Mouse (Mus musculus) hindbrain, embryonic 14.5 days (tissue): ENCODE measurements around the gene Rin3. TPM values are rescaled to one million over a fixed set of nuclear protein-coding genes. Genes with fewer than 3 reads are reported as not detected.

Experiments
- ATAC-seq: fragments of 200-750 bp; cut with Nextera tagmentation; 2 replicates; pipeline ENCODE4 v1.8.0; 2017; ENCODE audit warnings: moderate number of reproducible peaks, mild to moderate bottlenecking, moderate TSS enrichment, moderate library complexity; ENCODE audit not compliant: low FRiP score
- DNase-seq: peaks from one replicate; pipeline ENCODE4 v3.0.0-alpha.2; 2015; ENCODE audit warnings: low spot score
- H3K27ac ChIP-seq: fragments of 300-500 bp; sonication (generic); 2 replicates; pipeline ENCODE4 v1.5.1; 2014; ENCODE audit warnings: mild to moderate bottlenecking, moderate library complexity
- H3K27me3 ChIP-seq: fragments of 300-500 bp; sonication (generic); 2 replicates; pipeline ENCODE4 v1.6.1; 2014; ENCODE audit warnings: mild to moderate bottlenecking, low read length, mixed read lengths; ENCODE audit not compliant: control insufficient read depth, insufficient read depth
- H3K36me3 ChIP-seq: fragments of 300-500 bp; sonication (generic); replicated peaks from 2 replicates; pipeline ENCODE4 v1.6.1; 2014; ENCODE audit not compliant: control insufficient read depth, insufficient read depth
- H3K4me1 ChIP-seq: fragments of 300-500 bp; sonication (generic); replicated peaks from 2 replicates; pipeline ENCODE4 v1.6.1; 2014; ENCODE audit warnings: antibody characterized with exemption, low read length, mixed read lengths; ENCODE audit not compliant: control insufficient read depth, insufficient read depth
- H3K4me2 ChIP-seq: fragments of 300-500 bp; sonication (generic); replicated peaks from 2 replicates; pipeline ENCODE4 v1.6.1; 2014; ENCODE audit warnings: mild to moderate bottlenecking, moderate library complexity
- H3K4me3 ChIP-seq: fragments of 300-500 bp; sonication (generic); replicated peaks from 2 replicates; pipeline ENCODE4 v1.5.1; 2014; ENCODE audit warnings: mild to moderate bottlenecking, low read length
- H3K9ac ChIP-seq: fragments of 300-500 bp; sonication (generic); 2 replicates; pipeline ENCODE4 v1.6.1; 2014
- H3K9me3 ChIP-seq: fragments of 300-500 bp; sonication (generic); 2 replicates; pipeline ENCODE4 v1.6.1; 2016; ENCODE audit warnings: low read length; ENCODE audit not compliant: control insufficient read depth
- WGBS: fragments of 180-500 bp; shearing (Covaris S2); extraction: QIAGEN DNeasy Blood & Tissue Kit; methylation state at CpG from one replicate; pipeline ENCODE4 v1.1.7; 2014; 5-methylcytosine and 5-hydroxymethylcytosine counted together
- polyA plus RNA-seq: library from polyadenylated mRNA; unstranded; fragments of >200 nt; fragmentation: Nextera tagmentation; extraction: Ambion mirVana; gene quantifications from 2 replicates; pipeline ENCODE4 v1.2.1, GENCODE M21; 2014

Gene Rin3
- polyA plus RNA-seq, 1 experiment from 2014 or later = 2.7 TPM

GRCm38 (mm10) chr12:102368066-102368465 lies 85.2 kb downstream of the Rin3 start:
- WGBS = 78% methylated on average over 7 of the region's 7 CpGs
- no peak for ATAC-seq
- no peaks in the 10 kb centered on the region for H3K4me1 ChIP-seq
- no peak overlapping the region for H3K9ac ChIP-seq
- H3K4me2 ChIP-seq = no peak overlapping the region
- DNase-seq = no peak
- H3K27me3 ChIP-seq = no peaks in the 10 kb centered on the region
- no peaks in the 10 kb centered on the region for H3K9me3 ChIP-seq
- H3K4me3 ChIP-seq = no peak overlapping the region
- H3K36me3 ChIP-seq = no peaks in the 10 kb centered on the region
- H3K27ac ChIP-seq = no peak overlapping the region

- WGBS = 84% methylated on average over 14 of the region's 14 CpGs
- ATAC-seq = no peak
- DNase-seq = no peak
- Histone ChIP-seq H3K36me3 (no peaks in the 10 kb centered on the region), H3K4me1 (no peaks in the 10 kb centered on the region), H3K27ac (no peak overlapping the region), H3K4me3 (no peak overlapping the region), H3K9ac (no peak overlapping the region), H3K4me2 (no peak overlapping the region), H3K9me3 (no peaks in the 10 kb centered on the region), H3K27me3 (no peaks in the 10 kb centered on the region)
Measured at GRCm38 (mm10) chr12:102368556-102368955, 85.7 kb downstream of the Rin3 start.

GRCm38 (mm10) chr12:102369488-102370235 lies 86.8 kb downstream of the Rin3 start:
- Histone ChIP-seq H3K27me3 (no peaks in the 10 kb centered on the region), H3K4me2 (no peak overlapping the region), H3K9me3 (no peaks in the 10 kb centered on the region), H3K4me1 (no peaks in the 10 kb centered on the region), H3K4me3 (no peak overlapping the region), H3K36me3 (no peaks in the 10 kb centered on the region), H3K27ac (no peak overlapping the region), H3K9ac (no peak overlapping the region)
- WGBS = 81% methylated on average over 22 of the region's 22 CpGs
- ATAC-seq (no peak), DNase-seq (no peak)

GRCm38 (mm10) chr12:102370931-102371500 lies 88.2 kb downstream of the Rin3 start:
- no peaks in the 10 kb centered on the region for H3K27me3 ChIP-seq
- no peak for ATAC-seq
- H3K27ac ChIP-seq = no peak overlapping the region
- 90% methylated on average over 4 of the region's 4 CpGs for WGBS
- no peak overlapping the region for H3K4me3 ChIP-seq
- H3K4me1 ChIP-seq = no peaks in the 10 kb centered on the region
- DNase-seq = no peak
- no peak overlapping the region for H3K9ac ChIP-seq
- no peak overlapping the region for H3K4me2 ChIP-seq
- no peaks in the 10 kb centered on the region for H3K36me3 ChIP-seq
- no peaks in the 10 kb centered on the region for H3K9me3 ChIP-seq

GRCm38 (mm10) chr12:102372322-102372721 lies 89.5 kb downstream of the Rin3 start:
- no peak overlapping the region for H3K4me2 ChIP-seq
- H3K9me3 ChIP-seq = no peaks in the 10 kb centered on the region
- no peaks in the 10 kb centered on the region for H3K27me3 ChIP-seq
- no peak overlapping the region for H3K4me3 ChIP-seq
- H3K36me3 ChIP-seq = no peaks in the 10 kb centered on the region
- H3K27ac ChIP-seq = no peak overlapping the region
- WGBS = 83% methylated on average over 3 of the region's 3 CpGs
- DNase-seq (no peak), ATAC-seq (no peak)
- no peak overlapping the region for H3K9ac ChIP-seq
- H3K4me1 ChIP-seq = no peaks in the 10 kb centered on the region

- H3K27me3 ChIP-seq = no peaks in the 10 kb centered on the region
- H3K27ac ChIP-seq = no peak overlapping the region
- no peak overlapping the region for H3K9ac ChIP-seq
- DNase-seq (no peak), ATAC-seq (no peak)
- no peaks in the 10 kb centered on the region for H3K9me3 ChIP-seq
- no peak overlapping the region for H3K4me2 ChIP-seq
- H3K4me1 ChIP-seq = no peaks in the 10 kb centered on the region
- no peaks in the 10 kb centered on the region for H3K36me3 ChIP-seq
- no peak overlapping the region for H3K4me3 ChIP-seq
- 84% methylated on average over 8 of the region's 8 CpGs for WGBS
Measured at GRCm38 (mm10) chr12:102382180-102382579, 99.3 kb downstream of the Rin3 start.

- H3K4me1 ChIP-seq = no peaks in the 10 kb centered on the region
- no peak overlapping the region for H3K9ac ChIP-seq
- H3K9me3 ChIP-seq = no peaks in the 10 kb centered on the region
- H3K27ac ChIP-seq = no peak overlapping the region
- no peak overlapping the region for H3K4me2 ChIP-seq
- H3K27me3 ChIP-seq = no peaks in the 10 kb centered on the region
- no peak overlapping the region for H3K4me3 ChIP-seq
- DNase-seq (no peak), ATAC-seq (no peak)
- WGBS = 88% methylated on average over 9 of the region's 9 CpGs
- H3K36me3 ChIP-seq = no peaks in the 10 kb centered on the region
Measured at GRCm38 (mm10) chr12:102383288-102383687, 100.4 kb downstream of the Rin3 start.

GRCm38 (mm10) chr12:102384819-102385218 lies 102.0 kb downstream of the Rin3 start:
- no peak overlapping the region for H3K4me2 ChIP-seq
- WGBS = 29% methylated on average over 3 of the region's 3 CpGs
- peak; percentile 56; the same call in 1 of the 2 replicates for ATAC-seq
- H3K9ac ChIP-seq = no peak overlapping the region
- 0 out of 2 replicates have a peak, but pooled peaks cover 5% of the 10 kb centered on the region for H3K27me3 ChIP-seq
- no peak overlapping the region for H3K27ac ChIP-seq
- H3K4me1 ChIP-seq = no peaks in the 10 kb centered on the region
- no peaks in the 10 kb centered on the region for H3K9me3 ChIP-seq
- no peak overlapping the region for H3K4me3 ChIP-seq
- H3K36me3 ChIP-seq = no peaks in the 10 kb centered on the region
- DNase-seq = peak; percentile 75

GRCm38 (mm10) chr12:102387219-102387917 lies 104.5 kb downstream of the Rin3 start:
- 0 out of 2 replicates have a peak, but pooled peaks cover 5% of the 10 kb centered on the region for H3K27me3 ChIP-seq
- H3K27ac ChIP-seq = no peak overlapping the region
- DNase-seq (peak; percentile 91), ATAC-seq (peak; percentile 82)
- H3K9me3 ChIP-seq = no peaks in the 10 kb centered on the region
- H3K4me1 ChIP-seq = no peaks in the 10 kb centered on the region
- H3K36me3 ChIP-seq = no peaks in the 10 kb centered on the region
- WGBS = 54% methylated on average over 16 of the region's 16 CpGs
- H3K9ac ChIP-seq = no peak overlapping the region
- H3K4me3 ChIP-seq = no peak overlapping the region
- no peak overlapping the region for H3K4me2 ChIP-seq
